Mouse (Mus musculus) myocyte (in vitro differentiated cells): ENCODE measurements around the gene Uqcr10.

ENCODE experiments used
- MYOG ChIP-seq, 3 experiments: IDR thresholded peaks; one replicate each; pipeline ENCODE4 v1.6.1; 2011; ENCODE audit warnings: control low read depth in 2 of 3, low read depth in 2 of 3, mild to moderate bottlenecking in 2 of 3; ENCODE audit not compliant: insufficient read length in 2 of 3, control insufficient read depth in 1 of 3, insufficient read depth in 1 of 3
- POLR2A ChIP-seq: IDR thresholded peaks from one replicate; pipeline ENCODE4 v1.6.1; 2011; ENCODE audit warnings: low read depth, mild to moderate bottlenecking, control low read depth, moderate library complexity; ENCODE audit not compliant: insufficient read length
- TCF12 ChIP-seq: IDR thresholded peaks from one replicate; pipeline ENCODE4 v1.6.1; 2011; ENCODE audit warnings: mild to moderate bottlenecking, control low read depth; ENCODE audit not compliant: poor library complexity, insufficient read depth, severe bottlenecking
- TCF3 ChIP-seq: IDR thresholded peaks from one replicate; pipeline ENCODE4 v1.6.1; 2011; ENCODE audit warnings: low read depth, control low read depth; ENCODE audit not compliant: insufficient read length

DNA sequence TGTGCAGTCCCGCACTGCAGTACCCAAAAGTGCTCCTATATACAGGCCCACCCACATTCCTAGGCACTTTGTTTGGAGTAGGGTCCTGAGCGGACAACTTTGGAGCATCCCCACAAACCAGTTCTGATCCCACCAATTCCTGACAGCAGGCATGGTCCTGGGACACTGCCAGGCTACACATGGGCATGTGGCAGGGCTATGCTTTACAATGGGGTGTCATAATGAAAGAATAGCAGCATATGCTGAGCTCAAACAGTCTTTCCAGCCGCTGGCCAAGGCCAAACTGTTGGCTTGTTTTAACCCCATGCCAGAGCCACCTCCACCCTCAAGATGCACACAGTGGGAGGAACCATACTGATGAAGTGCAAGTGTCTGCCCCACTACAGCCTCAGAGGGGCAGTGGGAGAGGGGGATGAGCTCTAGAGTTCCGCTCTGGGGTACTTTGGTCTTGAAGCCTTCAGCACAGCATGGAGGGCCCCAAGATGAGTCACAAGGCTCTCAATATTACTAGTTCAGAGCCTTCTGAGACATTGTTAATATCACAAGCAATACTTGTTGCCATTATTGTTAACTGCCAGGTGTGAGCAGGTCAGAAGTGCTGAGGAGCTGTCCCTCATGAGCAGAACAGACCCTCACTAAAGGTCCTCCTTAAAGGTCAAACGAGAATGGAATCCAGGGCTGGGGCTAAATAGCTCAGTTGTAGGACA lies 12.5 kb upstream of the Uqcr10 start:
- no peak for TF ChIP-seq TCF12
- no peak for TF ChIP-seq POLR2A
- no peak for TF ChIP-seq MYOG (IDR thresholded peaks at IDR 0.05; ENCODE audit: control insufficient read depth in 1 of 3, insufficient read depth in 1 of 3, insufficient read length in 2 of 3, low read depth in 2 of 3)
- no peak for TF ChIP-seq TCF3
